Mouse (Mus musculus) embryonic fibroblast, embryonic 13.5 days (primary cell): ENCODE results near the gene Klhl12. TPM values are rescaled to one million over a fixed set of nuclear protein-coding genes. Genes with fewer than 3 reads are reported as not detected.
"Not testable (repeated sequence)": the region's sequence is repeated elsewhere in the genome, so short reads cannot be mapped to it uniquely, and the experiment has no call there.

ENCODE experiments used
- H3K27ac ChIP-seq: 2 replicates; pipeline ENCODE4 v1.5.1; 2012; ENCODE audit warnings: low read length, control low read depth, inconsistent platforms; ENCODE audit not compliant: insufficient read depth
- H3K4me1 ChIP-seq: 2 replicates; pipeline ENCODE4 v1.6.1; 2011; ENCODE audit warnings: low read length; ENCODE audit not compliant: control insufficient read depth, insufficient read depth
- H3K4me3 ChIP-seq: 2 replicates; pipeline ENCODE4 v1.5.1; 2011; ENCODE audit warnings: mild to moderate bottlenecking, control low read depth, low read length; ENCODE audit not compliant: insufficient read depth
- CTCF ChIP-seq: IDR thresholded peaks from 2 replicates; pipeline ENCODE4 v1.5.1; 2011; ENCODE audit warnings: mild to moderate bottlenecking, control low read depth, low read length, moderate library complexity, borderline replicate concordance; ENCODE audit not compliant: insufficient read depth
- POLR2A ChIP-seq: IDR thresholded peaks from 2 replicates; pipeline ENCODE4 v1.6.1; 2011; ENCODE audit warnings: low read depth, mild to moderate bottlenecking, control low read depth, low read length, moderate library complexity
- polyA plus RNA-seq: library from polyadenylated mRNA; stranded (reverse); fragments of >200 nt; gene quantifications from 2 replicates; pipeline ENCODE4 v1.2.4, GENCODE M21; 2011; ENCODE audit warnings: low read depth; ENCODE audit not compliant: missing spikeins, insufficient read length

Klhl12 gene
- polyA plus RNA-seq, 1 experiment: 16.4 TPM

- Histone ChIP-seq H3K27ac (no peak overlapping the region), H3K4me1 (no peaks in the 10 kb centered on the region), H3K4me3 (no peak overlapping the region)
- TF ChIP-seq POLR2A (no peak), CTCF (no peak)
Measured at GRCm38 (mm10) chr1:134445418-134445817, 9.9 kb upstream of the Klhl12 start.

GRCm38 (mm10) chr1:134448537-134448936 is 6.8 kb upstream of the Klhl12 start:
- H3K27ac ChIP-seq, H3K4me1 ChIP-seq, H3K4me3 ChIP-seq: not testable (repeated sequence)

- Histone ChIP-seq H3K4me3 (no peak overlapping the region), H3K4me1 (no peaks in the 10 kb centered on the region), H3K27ac (no peak overlapping the region)
- TF ChIP-seq CTCF: no peak
- no peak for TF ChIP-seq POLR2A
Measured at GRCm38 (mm10) chr1:134450201-134450600, 5.1 kb upstream of the Klhl12 start.

GRCm38 (mm10) chr1:134450986-134451385 is 4.3 kb upstream of the Klhl12 start:
- TF ChIP-seq POLR2A (no peak), CTCF (no peak)
- Histone ChIP-seq H3K4me1 (no peaks in the 10 kb centered on the region), H3K27ac (no peak overlapping the region), H3K4me3 (no peak overlapping the region)

GRCm38 (mm10) chr1:134456060-134456459 is 729 bp downstream of the Klhl12 start:
- no peak for TF ChIP-seq CTCF
- TF ChIP-seq POLR2A: no peak
- Histone ChIP-seq H3K4me1 (no peaks in the 10 kb centered on the region), H3K4me3 (peak overlapping the region; percentile 67), H3K27ac (no peak overlapping the region)

- no peak overlapping the region for H3K4me3 ChIP-seq
- no peak for TF ChIP-seq CTCF
- TF ChIP-seq POLR2A: no peak
- H3K27ac ChIP-seq: no peak overlapping the region
- H3K4me1 ChIP-seq: no peaks in the 10 kb centered on the region
Measured at GRCm38 (mm10) chr1:134458139-134458727, 2.9 kb downstream of the Klhl12 start.

- TF ChIP-seq CTCF (no peak), POLR2A (no peak)
Measured at GRCm38 (mm10) chr1:134460294-134461284, 5.3 kb downstream of the Klhl12 start.

GRCm38 (mm10) chr1:134484623-134485022 is 29.3 kb downstream of the Klhl12 start:
- H3K4me1 ChIP-seq: no peaks in the 10 kb centered on the region
- TF ChIP-seq POLR2A (no peak), CTCF (no peak)
- H3K4me3 ChIP-seq: no peak overlapping the region

More at GRCm38 (mm10) chr1:134460294-134461284, 5.3 kb downstream of the Klhl12 start:
- Histone ChIP-seq H3K27ac (no peak overlapping the region), H3K4me1 (no peaks in the 10 kb centered on the region), H3K4me3 (no peak overlapping the region)

GRCm38 (mm10) chr1:134490903-134491801 is 35.8 kb downstream of the Klhl12 start:
- Histone ChIP-seq H3K4me1 (peaks cover 4% of the 10 kb centered on the region), H3K4me3 (no peak overlapping the region), H3K27ac (no peak overlapping the region)
- TF ChIP-seq CTCF (no peak), POLR2A (no peak)

More at GRCm38 (mm10) chr1:134484623-134485022, 29.3 kb downstream of the Klhl12 start:
- no peak overlapping the region for H3K27ac ChIP-seq

- Histone ChIP-seq H3K4me1 (peaks cover 4% of the 10 kb centered on the region), H3K27ac (no peak overlapping the region), H3K4me3 (no peak overlapping the region)
- TF ChIP-seq POLR2A (no peak), CTCF (no peak)
Measured at GRCm38 (mm10) chr1:134492276-134492675, 36.9 kb downstream of the Klhl12 start.
